Mouse (Mus musculus): Measurements from ENCODE around the gene Lclat1.

The Lclat1 gene

GRCm38 (mm10) chr17:73200380-73200779 is 92.6 kb downstream of the Lclat1 start:
- no peak for DNase-seq (ENCODE audit: low read depth)

DNA sequence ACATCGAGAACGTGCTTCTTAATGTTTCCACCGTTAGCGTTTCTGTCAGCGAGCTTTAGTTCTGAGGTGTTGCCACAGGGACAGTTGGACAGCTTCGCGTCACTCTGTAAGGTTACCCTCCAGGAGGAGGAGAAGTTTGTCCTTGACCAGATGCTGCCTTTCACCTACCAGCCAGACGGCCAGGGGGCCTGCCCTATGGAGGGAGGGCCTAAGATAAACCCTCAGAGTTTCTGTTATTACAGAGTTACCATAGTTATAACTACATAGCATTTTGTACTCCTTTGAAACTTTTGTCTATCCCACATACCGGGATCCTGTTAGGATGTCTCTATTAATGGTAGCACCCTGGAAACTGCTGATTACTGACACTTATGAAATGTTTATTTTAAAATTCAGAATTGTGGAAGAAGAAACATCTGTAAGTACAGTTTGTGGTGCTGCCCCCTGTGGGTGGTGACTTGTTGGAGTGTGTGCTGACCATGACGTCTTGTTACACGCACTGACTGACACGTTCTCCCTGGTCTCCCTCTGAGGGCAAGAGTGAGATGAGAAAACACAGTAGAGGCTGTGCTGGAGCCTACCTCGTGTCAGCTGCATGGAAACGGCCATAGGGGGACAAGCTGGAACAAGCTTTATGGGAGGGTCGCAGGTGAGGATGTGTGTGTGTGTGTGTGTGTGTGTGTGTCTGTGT is 96.0 kb downstream of the Lclat1 start:
- no peak for DNase-seq (ENCODE audit: low read depth)

DNA sequence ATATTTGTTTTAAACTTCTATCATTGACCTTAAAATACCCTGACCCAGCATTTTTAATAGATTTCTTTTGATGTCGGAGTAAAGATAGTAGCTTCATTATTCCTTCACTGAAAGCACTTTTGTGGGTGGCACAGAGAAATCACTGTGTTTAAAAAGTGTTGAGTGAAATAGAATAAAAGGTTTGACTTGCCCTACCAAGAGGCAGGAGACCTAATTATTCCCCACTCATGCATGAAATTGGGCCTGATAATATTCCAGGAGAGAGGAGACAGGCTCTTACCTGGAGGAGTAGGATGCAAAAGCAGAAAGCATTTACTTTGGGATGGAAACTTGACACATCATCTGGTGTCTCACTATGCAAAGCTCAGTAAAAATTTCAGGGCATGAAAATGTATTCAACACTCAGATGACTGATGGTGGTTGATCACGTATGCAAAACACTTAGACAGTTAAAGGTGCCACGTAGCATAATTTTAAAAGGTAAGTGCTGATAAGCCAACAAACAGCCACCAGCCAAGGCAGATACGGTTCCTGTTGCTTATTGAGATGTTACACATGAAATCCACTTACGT is 103.3 kb downstream of the Lclat1 start:
- no peak for DNase-seq (ENCODE audit: low read depth)

DNA sequence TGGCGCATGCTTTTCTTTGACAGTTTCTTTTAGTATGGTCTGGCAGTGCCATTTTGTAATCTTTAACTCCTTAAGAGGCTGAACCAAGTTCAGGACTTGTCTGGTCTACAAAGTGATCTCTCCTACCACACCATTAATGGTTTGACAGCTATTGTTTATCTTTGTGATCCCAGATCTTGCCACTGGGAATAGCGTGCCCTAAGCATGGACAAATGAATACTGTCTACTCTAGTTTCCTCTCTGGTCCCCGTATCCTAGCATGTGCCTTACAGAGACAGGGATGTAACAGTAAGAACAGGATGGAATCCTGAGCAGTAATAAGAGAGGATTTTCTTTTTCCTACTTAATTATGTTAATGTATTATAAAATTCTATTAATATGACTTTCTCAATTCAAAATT is 105.0 kb downstream of the Lclat1 start:
- no peak for DNase-seq (ENCODE audit: low read depth)

GRCm38 (mm10) chr17:73213187-73213586 is 105.4 kb downstream of the Lclat1 start:
- DNase-seq (ENCODE audit: low read depth): no peak

DNA sequence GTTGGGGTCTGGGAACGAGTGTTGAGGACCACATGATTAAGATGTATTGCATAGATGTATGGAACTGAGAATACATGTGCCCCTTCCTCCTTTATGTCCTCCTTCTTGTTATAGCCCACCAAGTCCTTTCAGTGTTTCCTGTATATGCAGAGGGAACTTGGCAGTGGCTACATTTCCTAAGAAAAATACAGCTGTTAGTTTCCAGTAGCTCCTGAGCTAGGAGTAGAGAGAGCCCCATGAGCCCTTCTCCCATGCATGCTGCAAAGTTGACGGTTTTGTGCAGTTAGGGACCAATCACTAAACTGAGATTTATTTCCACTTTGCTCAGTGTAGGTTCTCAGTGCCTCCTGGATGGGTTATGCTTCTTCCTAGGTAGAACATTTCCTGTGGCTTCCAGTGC is 105.9 kb downstream of the Lclat1 start:
- no peak for DNase-seq (ENCODE audit: low read depth)

DNA sequence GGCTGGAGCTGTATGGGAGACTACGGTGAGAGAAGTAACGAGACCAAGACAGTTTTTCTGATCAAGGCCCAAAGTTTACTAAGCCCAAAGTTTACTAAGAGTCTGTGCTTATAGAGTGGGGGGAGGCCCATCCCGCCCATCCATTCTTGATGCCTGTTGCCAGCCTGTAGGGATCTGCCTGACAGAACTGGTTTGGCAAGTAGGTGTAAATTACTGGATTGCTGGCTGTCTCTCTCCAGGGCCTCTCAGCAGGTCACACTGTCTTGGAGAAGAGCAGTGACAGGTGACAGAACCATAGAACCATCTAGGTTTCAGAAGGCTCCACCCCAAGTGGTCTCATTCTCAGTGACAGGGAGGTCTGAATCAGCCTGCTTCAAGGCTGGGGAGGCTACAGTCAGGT is 109.5 kb downstream of the Lclat1 start:
- no peak for DNase-seq (ENCODE audit: low read depth)

- no peak for DNase-seq (ENCODE audit: low read depth)
These were observed 113.0 kb downstream of the Lclat1 start for GRCm38 (mm10) chr17:73220746-73221145.

GRCm38 (mm10) chr17:73222077-73222476 is 114.3 kb downstream of the Lclat1 start:
- no peak for DNase-seq (ENCODE audit: low read depth)

GRCm38 (mm10) chr17:73225442-73225841 is 117.7 kb downstream of the Lclat1 start:
- DNase-seq (ENCODE audit: low read depth): no peak

DNA sequence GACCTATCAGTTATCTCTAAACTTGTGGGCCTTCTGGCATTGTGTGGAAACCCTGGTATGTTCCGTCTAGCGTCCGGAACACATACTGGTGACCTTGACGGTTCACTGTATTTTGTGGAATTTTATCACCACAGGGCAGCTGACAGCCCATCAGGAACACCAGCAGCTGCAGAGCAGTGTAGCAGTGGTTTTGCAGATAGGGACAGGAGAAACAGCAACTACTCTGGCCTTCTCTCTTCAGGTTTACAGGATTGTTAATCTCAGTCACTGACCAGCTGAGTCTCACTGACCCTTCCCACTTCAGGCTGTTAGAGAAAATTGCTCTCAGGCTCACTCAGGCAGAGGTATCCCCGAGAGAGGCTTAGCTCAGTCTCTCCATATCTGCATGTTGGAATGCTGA is 118.2 kb downstream of the Lclat1 start:
- no peak for DNase-seq (ENCODE audit: low read depth)

DNA sequence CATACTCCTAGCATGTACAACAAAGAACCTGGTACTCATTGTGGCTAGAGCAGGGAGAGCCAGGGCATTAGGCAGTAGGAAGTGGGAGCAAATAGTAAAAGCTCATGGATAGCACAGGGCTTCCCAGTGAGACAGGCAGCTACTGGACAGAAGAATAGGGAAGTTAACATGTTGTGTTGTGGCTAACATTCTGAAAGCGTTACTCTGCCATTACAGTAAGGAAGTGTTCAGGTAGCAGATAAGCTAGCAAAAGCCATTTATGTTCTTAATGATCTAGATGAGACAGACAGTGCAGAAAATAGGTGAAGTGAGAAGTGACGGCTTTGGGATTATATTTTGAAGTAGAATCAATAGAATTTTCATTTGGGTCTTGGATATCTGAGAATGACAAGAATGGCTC is 118.8 kb downstream of the Lclat1 start:
- no peak for DNase-seq (ENCODE audit: low read depth)

DNA sequence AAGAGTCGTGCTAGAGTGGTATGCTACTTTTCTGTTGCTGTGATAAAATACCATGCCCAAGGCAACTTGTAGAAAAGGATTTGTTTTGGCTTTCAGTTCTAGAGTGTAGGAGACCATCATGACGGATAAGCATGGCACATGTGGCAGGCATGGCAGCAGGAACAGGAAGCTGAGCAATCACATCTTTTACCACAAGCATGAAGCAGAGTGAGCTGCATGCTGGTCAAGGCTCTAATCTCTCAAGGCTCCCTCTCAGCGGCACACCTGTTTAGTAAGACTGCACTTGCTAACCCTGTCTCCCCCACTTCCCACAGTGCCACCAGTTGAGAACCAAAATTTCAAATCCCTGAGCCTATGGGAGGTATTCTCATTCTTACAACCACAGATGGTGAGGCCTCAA is 119.6 kb downstream of the Lclat1 start:
- DNase-seq (ENCODE audit: low read depth): no peak

- no peak for DNase-seq (ENCODE audit: low read depth)
These were observed 121.8 kb downstream of the Lclat1 start for GRCm38 (mm10) chr17:73229445-73230155.

- no peak for DNase-seq (ENCODE audit: low read depth)
These were observed 122.7 kb downstream of the Lclat1 start for GRCm38 (mm10) chr17:73230340-73230989.

DNA sequence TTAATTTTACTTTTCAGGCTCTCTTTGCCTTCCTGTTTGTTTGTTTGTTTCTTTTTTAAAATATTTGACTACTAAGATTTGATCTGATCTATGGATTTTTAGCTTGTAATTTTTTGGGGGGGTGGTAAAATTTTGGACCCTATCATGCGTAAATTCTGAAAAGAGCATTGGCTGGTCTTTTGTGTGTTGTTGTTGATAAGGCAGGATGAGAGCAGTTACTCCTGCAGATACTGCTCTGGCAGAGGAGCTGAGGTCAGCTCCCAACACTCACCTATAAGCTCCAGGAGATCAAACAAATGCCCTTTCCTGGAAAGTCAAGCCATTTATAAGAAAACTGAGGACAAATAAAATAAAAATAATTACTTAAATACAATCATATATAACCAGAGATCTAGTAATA is 123.6 kb downstream of the Lclat1 start:
- no peak for DNase-seq (ENCODE audit: low read depth)

GRCm38 (mm10) chr17:73232593-73232992 is 124.8 kb downstream of the Lclat1 start:
- no peak for DNase-seq (ENCODE audit: low read depth)

GRCm38 (mm10) chr17:73233975-73234374 is 126.2 kb downstream of the Lclat1 start:
- DNase-seq (ENCODE audit: low read depth): no peak

GRCm38 (mm10) chr17:73237178-73237853 is 129.5 kb downstream of the Lclat1 start:
- peak; percentile 46 for DNase-seq (ENCODE audit: low read depth)

GRCm38 (mm10) chr17:73238501-73238900 is 130.7 kb downstream of the Lclat1 start:
- no peak for DNase-seq (ENCODE audit: low read depth)

- no peak for DNase-seq (ENCODE audit: low read depth)
These were observed 133.5 kb downstream of the Lclat1 start for GRCm38 (mm10) chr17:73241085-73241848.

DNA sequence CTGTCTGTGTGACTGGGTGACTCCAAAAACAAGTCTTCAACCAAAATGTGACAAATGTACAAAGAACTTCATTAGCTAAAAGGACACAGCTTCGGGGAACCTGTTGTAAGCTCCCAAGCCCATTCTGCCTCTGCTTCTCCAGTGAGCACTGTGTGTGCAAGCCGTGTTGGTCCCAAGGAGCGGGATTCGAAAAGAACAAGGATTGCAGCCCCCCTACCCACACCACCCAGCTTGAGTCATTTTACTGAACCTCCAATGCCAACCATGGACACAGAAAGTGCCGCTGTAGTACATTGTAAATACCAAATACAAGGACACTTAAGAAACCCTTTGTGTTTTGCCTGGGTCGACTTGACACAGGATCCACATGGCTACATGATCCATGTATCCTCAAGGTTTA is 135.9 kb downstream of the Lclat1 start:
- no peak for DNase-seq (ENCODE audit: low read depth)

Measured in fibroblast of lung, adult 2 months (primary cell).